Mouse (Mus musculus): ENCODE measurements at regions not wholly inside any gene's neighbourhood (a gene's known extent, or its start where the extent isn't known, plus 50 kb on each side); places are given as distances from the start of the nearest gene placed in this dataset.

- Histone ChIP-seq H3K4me1 (ENCODE audit: insufficient read depth, low read length) (no peaks in the 10 kb centered on the region), H3K36me3 (ENCODE audit: insufficient read depth, low read length) (no peaks in the 10 kb centered on the region), H3K27me3 (ENCODE audit: insufficient read depth, low read length) (no peaks in the 10 kb centered on the region), H3K9me3 (ENCODE audit: low read length) (no peaks in the 10 kb centered on the region), H3K27ac (ENCODE audit: low read length) (no peak overlapping the region), H3K4me2 (replicated peaks; ENCODE audit: low read depth, low read length) (0 out of 2 replicates have a peak overlapping the region, but pooled peaks have one; percentile 15), H3K4me3 (ENCODE audit: low read length) (peak overlapping the region; percentile 31), H3K9ac (replicated peaks; ENCODE audit: low read length) (no peak overlapping the region)
- ATAC-seq (ENCODE audit: low FRiP score, low TSS enrichment) = peak; percentile 75; the same call in 1 of the 2 replicates
- 35% methylated on average over 13 of the region's 13 CpGs for WGBS
These were observed 439.2 kb upstream of the Intu start for GRCm38 (mm10) chr3:40091773-40092343.

GRCm38 (mm10) chr3:40092765-40093368, 438.2 kb upstream of the Intu start:
- H3K9me3 ChIP-seq (ENCODE audit: low read length) = no peaks in the 10 kb centered on the region
- H3K27me3 ChIP-seq (ENCODE audit: insufficient read depth, low read length) = no peaks in the 10 kb centered on the region
- no peak overlapping the region for H3K4me2 ChIP-seq (replicated peaks; ENCODE audit: low read depth, low read length)
- 69% methylated on average over 8 of the region's 8 CpGs for WGBS
- H3K36me3 ChIP-seq (ENCODE audit: insufficient read depth, low read length) = no peaks in the 10 kb centered on the region
- no peak overlapping the region for H3K9ac ChIP-seq (replicated peaks; ENCODE audit: low read length)
- no peaks in the 10 kb centered on the region for H3K4me1 ChIP-seq (ENCODE audit: insufficient read depth, low read length)
- ATAC-seq (ENCODE audit: low FRiP score, low TSS enrichment) = no peak
- no peak overlapping the region for H3K4me3 ChIP-seq (ENCODE audit: low read length)
- H3K27ac ChIP-seq (ENCODE audit: low read length) = no peak overlapping the region

GRCm38 (mm10) chr3:40094040-40094439, 437.0 kb upstream of the Intu start:
- ATAC-seq (ENCODE audit: low FRiP score, low TSS enrichment) = no peak
- H3K36me3 ChIP-seq (ENCODE audit: insufficient read depth, low read length) = no peaks in the 10 kb centered on the region
- H3K27ac ChIP-seq (ENCODE audit: low read length) = no peak overlapping the region
- no peak overlapping the region for H3K9ac ChIP-seq (replicated peaks; ENCODE audit: low read length)
- no peak overlapping the region for H3K4me3 ChIP-seq (ENCODE audit: low read length)
- H3K27me3 ChIP-seq (ENCODE audit: insufficient read depth, low read length) = no peaks in the 10 kb centered on the region
- 65% methylated on average over 6 of the region's 6 CpGs for WGBS
- H3K4me1 ChIP-seq (ENCODE audit: insufficient read depth, low read length) = no peaks in the 10 kb centered on the region
- no peak overlapping the region for H3K4me2 ChIP-seq (replicated peaks; ENCODE audit: low read depth, low read length)
- H3K9me3 ChIP-seq (ENCODE audit: low read length) = no peaks in the 10 kb centered on the region; the same call in 1 of the 2 replicates

- ATAC-seq (ENCODE audit: low FRiP score, low TSS enrichment) = no peak
- Histone ChIP-seq H3K4me1 (ENCODE audit: insufficient read depth, low read length) (no peaks in the 10 kb centered on the region), H3K9me3 (ENCODE audit: low read length) (no peaks in the 10 kb centered on the region; the same call in 1 of the 2 replicates), H3K27me3 (ENCODE audit: insufficient read depth, low read length) (no peaks in the 10 kb centered on the region), H3K9ac (replicated peaks; ENCODE audit: low read length) (no peak overlapping the region), H3K4me3 (ENCODE audit: low read length) (no peak overlapping the region), H3K4me2 (replicated peaks; ENCODE audit: low read depth, low read length) (no peak overlapping the region), H3K36me3 (ENCODE audit: insufficient read depth, low read length) (no peaks in the 10 kb centered on the region), H3K27ac (ENCODE audit: low read length) (no peak overlapping the region)
These were observed 436.4 kb upstream of the Intu start for GRCm38 (mm10) chr3:40094701-40095100.

- Histone ChIP-seq H3K9me3 (ENCODE audit: low read length) (no peaks in the 10 kb centered on the region; the same call in 1 of the 2 replicates), H3K36me3 (ENCODE audit: insufficient read depth, low read length) (no peaks in the 10 kb centered on the region), H3K27me3 (ENCODE audit: insufficient read depth, low read length) (no peaks in the 10 kb centered on the region), H3K9ac (replicated peaks; ENCODE audit: low read length) (no peak overlapping the region), H3K4me1 (ENCODE audit: insufficient read depth, low read length) (no peaks in the 10 kb centered on the region), H3K4me3 (ENCODE audit: low read length) (no peak overlapping the region), H3K27ac (ENCODE audit: low read length) (no peak overlapping the region), H3K4me2 (replicated peaks; ENCODE audit: low read depth, low read length) (no peak overlapping the region)
- WGBS = 71% methylated on average over 4 of the region's 4 CpGs
- ATAC-seq (ENCODE audit: low FRiP score, low TSS enrichment) = no peak
These were observed 428.4 kb upstream of the Intu start for GRCm38 (mm10) chr3:40102698-40103097.

- Histone ChIP-seq H3K4me2 (replicated peaks; ENCODE audit: low read depth, low read length) (no peak overlapping the region), H3K27ac (ENCODE audit: low read length) (no peak overlapping the region), H3K9ac (replicated peaks; ENCODE audit: low read length) (no peak overlapping the region), H3K4me3 (ENCODE audit: low read length) (no peak overlapping the region), H3K9me3 (ENCODE audit: low read length) (no peaks in the 10 kb centered on the region), H3K4me1 (ENCODE audit: insufficient read depth, low read length) (no peaks in the 10 kb centered on the region), H3K36me3 (ENCODE audit: insufficient read depth, low read length) (no peaks in the 10 kb centered on the region), H3K27me3 (ENCODE audit: insufficient read depth, low read length) (no peaks in the 10 kb centered on the region)
- no peak for ATAC-seq (ENCODE audit: low FRiP score, low TSS enrichment)
- 73% methylated on average over 4 of the region's 4 CpGs for WGBS
These were observed 416.3 kb upstream of the Intu start for GRCm38 (mm10) chr3:40114811-40115210.

- Histone ChIP-seq H3K36me3 (ENCODE audit: insufficient read depth, low read length) (no peaks in the 10 kb centered on the region), H3K4me1 (ENCODE audit: insufficient read depth, low read length) (peaks cover 3% of the 10 kb centered on the region; the same call in 1 of the 2 replicates), H3K4me3 (ENCODE audit: low read length) (no peak overlapping the region), H3K27ac (ENCODE audit: low read length) (no peak overlapping the region), H3K9ac (replicated peaks; ENCODE audit: low read length) (no peak overlapping the region), H3K4me2 (replicated peaks; ENCODE audit: low read depth, low read length) (no peak overlapping the region), H3K9me3 (ENCODE audit: low read length) (no peaks in the 10 kb centered on the region), H3K27me3 (ENCODE audit: insufficient read depth, low read length) (no peaks in the 10 kb centered on the region)
- 89% methylated on average over 3 of the region's 3 CpGs for WGBS
- ATAC-seq (ENCODE audit: low FRiP score, low TSS enrichment) = no peak
These were observed 412.5 kb upstream of the Intu start for GRCm38 (mm10) chr3:40118551-40118950.

GRCm38 (mm10) chr3:40119462-40119861, 411.6 kb upstream of the Intu start:
- Histone ChIP-seq H3K4me3 (ENCODE audit: low read length) (no peak overlapping the region), H3K9ac (replicated peaks; ENCODE audit: low read length) (no peak overlapping the region), H3K36me3 (ENCODE audit: insufficient read depth, low read length) (no peaks in the 10 kb centered on the region), H3K9me3 (ENCODE audit: low read length) (no peaks in the 10 kb centered on the region), H3K27me3 (ENCODE audit: insufficient read depth, low read length) (no peaks in the 10 kb centered on the region), H3K4me1 (ENCODE audit: insufficient read depth, low read length) (peaks cover 3% of the 10 kb centered on the region; the same call in 1 of the 2 replicates), H3K4me2 (replicated peaks; ENCODE audit: low read depth, low read length) (no peak overlapping the region), H3K27ac (ENCODE audit: low read length) (no peak overlapping the region)
- WGBS = 65% methylated on average over 1 of the region's 1 CpGs
- ATAC-seq (ENCODE audit: low FRiP score, low TSS enrichment) = no peak

GRCm38 (mm10) chr3:40120298-40120875, 410.7 kb upstream of the Intu start:
- Histone ChIP-seq H3K27ac (ENCODE audit: low read length) (no peak overlapping the region), H3K9ac (replicated peaks; ENCODE audit: low read length) (no peak overlapping the region), H3K4me1 (ENCODE audit: insufficient read depth, low read length) (peaks cover 3% of the 10 kb centered on the region; the same call in 1 of the 2 replicates), H3K27me3 (ENCODE audit: insufficient read depth, low read length) (no peaks in the 10 kb centered on the region), H3K9me3 (ENCODE audit: low read length) (no peaks in the 10 kb centered on the region), H3K36me3 (ENCODE audit: insufficient read depth, low read length) (no peaks in the 10 kb centered on the region), H3K4me2 (replicated peaks; ENCODE audit: low read depth, low read length) (no peak overlapping the region), H3K4me3 (ENCODE audit: low read length) (no peak overlapping the region)
- 28% methylated on average over 4 of the region's 4 CpGs for WGBS
- ATAC-seq (ENCODE audit: low FRiP score, low TSS enrichment) = peak; percentile 63; the same call in 1 of the 2 replicates
